Mouse (Mus musculus) layer of hippocampus, adult 18-20 months (tissue): Measurements from ENCODE around the gene Vamp4. TPM values are rescaled to one million over a fixed set of nuclear protein-coding genes. Genes with fewer than 3 reads are reported as not detected.

Experiments used
- DNase-seq, 2 experiments: peaks; one replicate each; pipeline ENCODE4 v3.0.0; 2022; ENCODE audit warnings: low spot score in 2 of 2
- long read RNA-seq: library from polyadenylated mRNA; stranded (forward); transcript quantifications from one replicate; pipeline ENCODE4 v2.0.0, GENCODE M21; 2021
- total RNA-seq, 2 experiments: library from RNA; stranded (reverse); gene quantifications; 2 replicates each; pipeline ENCODE4 v1.2.3; 2021

Vamp4 gene
- 100 to 1,000 TPM; 103 to 109 TPM for total RNA-seq
- long read RNA-seq, transcript Vamp4-204 (8 exons, 1,461 nt): major isoform, 99 of 133 reads
- long read RNA-seq, transcript Vamp4-203 (8 exons, 2,752 nt): minor isoform, 19 of 133 reads
- long read RNA-seq, partial matches to known transcripts: 6 of 133 reads
- long read RNA-seq, other reads (novel, unspliced or antisense): 9 of 133 reads

DNA sequence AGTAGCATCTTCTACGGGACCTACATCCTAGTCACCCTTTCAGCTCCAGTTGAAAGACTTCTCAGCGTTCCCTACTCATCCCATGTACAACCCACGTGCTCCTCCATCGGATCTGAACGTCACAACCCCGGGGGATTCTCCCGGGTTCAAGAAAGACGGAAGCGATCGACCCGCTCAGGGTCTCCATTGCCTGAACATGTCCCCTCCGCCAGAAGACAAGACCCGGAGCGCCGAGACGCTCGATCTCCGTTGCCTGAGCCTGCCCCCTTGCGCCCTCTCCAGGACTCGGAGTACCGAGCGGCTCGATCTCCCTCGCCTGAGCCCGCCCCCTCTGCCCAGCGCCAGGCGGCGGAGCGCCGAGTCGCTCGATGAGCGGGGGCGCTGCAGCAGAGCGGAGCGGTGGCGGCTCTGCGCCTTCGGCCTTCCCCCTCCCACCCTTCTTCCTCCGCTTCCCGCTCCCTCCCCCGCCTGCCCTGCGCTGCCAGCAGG, at the start of gene Vamp4:
Vamp4 (plus strand) TSS at position 256 of the 489 bp plus-strand sequence.
- peak; percentile 88 to 94 for DNase-seq

DNA sequence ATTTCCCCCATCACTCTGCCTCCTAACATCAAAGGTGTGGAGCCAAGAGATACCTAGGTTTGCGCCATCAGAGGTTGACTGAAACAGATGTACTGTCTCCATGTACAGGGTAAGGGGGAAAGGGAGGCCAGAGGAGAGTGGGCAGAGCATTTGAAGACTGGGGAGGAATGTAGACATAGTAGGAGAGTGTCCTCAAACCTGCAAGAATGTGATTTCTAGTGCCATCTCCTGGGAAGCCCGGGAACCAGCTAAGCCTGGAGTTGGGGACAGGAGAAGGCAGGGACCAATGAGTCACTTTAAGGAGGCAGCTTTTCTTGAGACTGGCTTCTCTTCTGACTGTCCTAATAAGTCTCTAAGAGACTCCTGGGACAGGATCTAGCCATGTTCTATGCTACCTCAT, 40.7 kb upstream of the Vamp4 start:
- DNase-seq: no peak

DNA sequence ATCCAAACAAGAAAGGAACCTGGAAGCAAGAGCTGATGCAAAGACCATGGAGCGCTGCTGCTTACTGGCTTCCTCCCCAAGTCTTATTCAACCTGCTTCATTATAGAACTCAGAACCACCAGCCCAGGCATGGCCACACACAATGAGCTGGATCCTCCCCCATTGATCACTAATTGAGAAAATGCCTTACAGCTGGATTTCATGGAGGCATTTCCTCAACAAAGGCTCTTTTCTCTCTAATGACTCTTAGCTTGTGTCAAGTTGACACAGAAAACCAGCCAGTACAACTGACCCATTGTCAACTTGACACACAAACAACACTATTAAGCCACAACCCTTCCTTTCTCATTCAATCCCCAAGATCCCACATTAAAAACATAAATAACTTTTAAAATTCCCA, 39.6 kb upstream of the Vamp4 start:
- DNase-seq: no peak

DNA sequence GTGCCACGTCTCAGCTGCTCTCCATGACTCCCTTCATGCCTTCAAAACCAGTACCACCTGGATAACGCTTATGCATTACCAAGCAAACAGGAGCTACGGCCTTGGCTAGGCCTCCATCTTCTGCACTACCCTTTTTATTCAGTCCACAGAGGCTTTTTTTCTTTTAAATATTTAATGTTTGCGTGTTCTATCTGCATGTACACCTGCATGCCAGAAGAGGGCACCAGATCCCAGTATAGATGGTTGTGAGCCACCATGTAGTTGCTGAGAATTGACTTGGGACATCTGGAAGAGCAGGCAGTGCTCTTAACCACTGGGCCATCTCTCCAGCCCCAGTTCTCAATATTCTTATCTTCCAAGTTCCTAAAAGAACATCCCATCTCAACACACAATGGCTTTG, 38.7 kb upstream of the Vamp4 start:
- no peak for DNase-seq

DNA sequence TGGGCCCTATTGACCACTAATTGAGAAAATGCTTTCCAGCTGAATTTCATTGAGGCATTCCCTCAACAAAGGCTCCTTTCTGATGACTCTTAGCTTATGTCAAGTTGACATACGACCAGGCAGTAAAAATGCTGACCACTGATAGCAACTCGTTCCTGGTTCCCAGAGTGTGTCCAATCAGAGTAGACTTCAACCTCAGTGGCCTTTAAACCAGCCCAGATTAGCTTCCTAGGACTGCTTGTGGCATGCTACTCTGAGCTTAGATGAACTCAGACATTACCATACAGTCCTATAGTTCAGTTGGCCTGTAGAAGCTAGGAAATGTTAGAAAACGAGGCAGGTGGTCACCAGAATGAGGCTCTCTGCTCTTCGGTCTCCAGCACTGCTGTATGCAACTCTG, 38.0 kb upstream of the Vamp4 start:
- DNase-seq: no peak

DNA sequence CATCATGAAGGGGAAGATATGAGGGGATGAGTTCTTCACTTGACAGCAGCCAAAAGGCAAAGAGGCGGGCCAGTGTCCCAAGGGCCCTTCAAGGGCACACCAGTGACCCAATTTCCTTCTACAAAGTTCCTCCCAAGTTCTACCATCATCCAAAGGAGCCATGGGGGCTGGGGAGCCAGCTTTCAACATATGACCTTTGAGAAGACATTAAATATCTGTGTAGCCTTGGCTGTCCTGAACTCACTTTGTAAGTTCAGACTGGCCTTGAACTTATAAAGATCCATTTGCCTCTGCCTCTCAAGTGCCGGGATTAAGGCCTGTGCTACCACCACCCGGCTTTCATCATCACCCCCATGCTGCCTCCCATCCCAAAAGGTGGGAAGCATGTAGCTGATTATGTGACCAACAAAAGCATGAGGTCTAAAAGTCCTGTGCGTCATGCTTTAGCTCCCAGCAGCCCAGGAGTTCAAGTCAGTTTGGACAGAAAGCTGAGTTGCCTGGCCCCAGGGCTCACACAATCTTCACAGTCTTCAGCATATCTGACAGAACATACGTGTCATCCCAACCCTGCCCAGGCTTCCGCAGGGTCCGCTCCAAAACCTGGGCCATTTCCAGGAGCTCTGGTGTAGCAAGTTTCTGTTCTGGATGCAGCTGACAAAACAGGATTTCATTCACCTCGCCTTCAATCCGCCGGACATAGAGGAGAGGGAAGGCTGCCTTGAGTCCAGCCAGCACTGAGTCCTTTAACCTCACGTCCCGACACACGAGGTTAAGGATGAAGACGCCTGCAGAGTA, 36.4 kb upstream of the Vamp4 start:
- no peak for DNase-seq

DNA sequence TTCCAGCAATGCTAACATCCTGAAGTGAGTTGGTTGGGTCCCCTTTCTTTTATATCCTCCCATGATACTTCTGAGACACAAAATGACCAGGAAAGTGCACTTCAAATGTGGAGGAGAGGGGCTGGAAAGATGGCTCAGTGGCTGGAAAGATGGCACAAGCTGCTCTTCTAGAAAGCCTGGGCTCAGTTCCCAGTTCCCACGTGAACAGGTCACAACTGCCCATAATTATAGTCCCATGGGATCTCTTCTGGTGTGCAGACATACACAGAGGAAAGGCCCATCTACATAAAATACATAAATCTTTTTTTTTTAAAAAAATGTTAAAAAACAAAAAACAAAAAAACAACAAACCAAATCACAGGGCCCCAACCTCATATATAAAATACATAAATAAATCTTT, 27.1 kb upstream of the Vamp4 start:
- DNase-seq: no peak

DNA sequence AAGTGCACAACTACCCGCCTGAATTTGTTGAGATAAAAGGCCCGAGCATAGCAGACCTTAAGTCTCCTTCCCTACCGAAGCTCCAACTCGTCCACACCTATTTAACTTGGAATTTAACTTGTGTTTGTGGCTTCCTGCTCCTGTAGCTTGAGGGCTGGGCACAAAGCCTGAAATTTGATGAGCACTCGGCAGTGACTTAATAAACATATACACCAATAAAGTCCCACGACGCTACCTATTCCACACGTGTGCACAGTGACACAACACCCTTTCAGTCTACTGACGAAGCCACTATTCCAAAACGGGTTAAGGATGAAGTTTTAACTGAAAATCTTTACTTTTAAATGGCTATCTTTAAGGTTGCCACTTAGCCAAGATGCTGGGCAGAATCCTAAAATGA, 22.7 kb upstream of the Vamp4 start:
- DNase-seq: no peak

DNA sequence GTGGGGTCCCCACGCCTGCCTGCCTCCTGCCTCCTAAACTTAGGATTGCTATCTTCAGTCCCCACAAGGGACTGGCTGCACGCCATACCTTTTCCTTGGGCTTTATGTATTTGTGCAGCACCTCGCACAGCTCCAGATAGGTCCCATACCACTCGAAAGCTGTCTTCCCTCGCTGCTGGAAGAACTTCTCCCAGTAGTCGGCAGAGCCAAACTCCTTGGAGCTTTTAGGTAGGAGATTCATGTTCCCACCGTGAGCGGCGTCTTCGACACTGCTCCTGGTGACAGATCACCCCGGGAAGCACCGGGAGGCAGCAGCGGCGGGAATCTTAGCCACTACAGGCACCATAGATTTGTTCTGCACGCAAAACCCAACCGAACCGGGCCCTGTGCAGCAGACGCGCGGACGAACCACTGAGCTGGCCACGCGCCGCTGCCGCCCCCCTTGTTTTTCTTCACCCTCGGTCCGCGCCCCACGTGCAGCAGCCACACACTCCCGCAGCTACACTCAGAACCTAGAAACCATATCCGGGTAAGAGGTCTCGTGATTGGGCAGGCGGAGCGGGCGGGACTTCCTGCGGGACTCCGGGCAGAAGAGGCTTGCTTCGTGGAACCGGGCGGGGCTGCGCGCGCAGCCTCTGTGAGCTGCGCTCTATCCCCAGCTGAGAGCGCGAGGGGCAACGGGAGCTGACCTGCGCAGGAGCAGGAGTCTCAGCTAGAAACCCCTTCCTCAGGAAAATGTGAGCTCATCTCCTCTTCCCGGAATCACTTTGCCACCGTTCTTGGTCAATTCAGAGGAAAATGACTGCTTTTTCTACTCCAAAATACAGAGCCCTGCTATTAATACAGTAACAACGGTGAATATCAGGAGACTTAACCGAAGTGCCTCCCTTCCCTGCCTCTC, 22.0 kb upstream of the Vamp4 start, which contains the start of gene Mettl13:
Mettl13 (minus strand) TSS at position 536 of the 901 bp plus-strand sequence.
- DNase-seq: peak; percentile 85 to 92

DNA sequence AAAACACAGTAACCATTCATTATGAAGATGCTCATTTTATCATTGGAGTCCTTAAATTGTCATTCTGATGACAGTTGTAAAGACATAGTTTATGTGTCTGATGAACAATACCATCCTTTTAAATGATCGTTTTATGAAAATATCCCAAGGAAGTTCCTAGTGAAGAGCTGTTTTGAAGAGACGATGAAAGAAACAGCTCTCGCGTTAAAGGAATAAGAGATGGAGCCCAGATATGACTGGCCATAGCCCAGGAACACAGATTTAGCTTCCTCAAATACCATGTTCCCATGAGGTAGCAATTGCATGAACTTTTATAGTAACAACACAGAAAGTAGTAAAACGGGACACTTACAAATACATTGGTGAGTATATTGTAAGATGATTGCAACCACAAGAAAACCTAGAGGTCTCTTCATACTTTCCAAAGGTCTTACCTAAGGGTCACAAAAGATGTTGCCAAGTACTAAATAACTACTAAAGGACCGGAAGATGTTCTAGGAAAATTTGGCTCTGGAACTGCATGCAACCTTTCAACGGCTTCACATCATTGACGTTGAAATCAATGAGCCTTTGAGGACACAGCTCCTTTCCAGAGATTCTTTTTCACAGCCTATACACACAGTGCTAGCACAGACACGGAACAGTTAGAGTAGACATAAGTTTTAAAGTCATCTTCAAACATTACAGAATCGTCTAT, 21.2 kb upstream of the Vamp4 start:
- no peak for DNase-seq

DNA sequence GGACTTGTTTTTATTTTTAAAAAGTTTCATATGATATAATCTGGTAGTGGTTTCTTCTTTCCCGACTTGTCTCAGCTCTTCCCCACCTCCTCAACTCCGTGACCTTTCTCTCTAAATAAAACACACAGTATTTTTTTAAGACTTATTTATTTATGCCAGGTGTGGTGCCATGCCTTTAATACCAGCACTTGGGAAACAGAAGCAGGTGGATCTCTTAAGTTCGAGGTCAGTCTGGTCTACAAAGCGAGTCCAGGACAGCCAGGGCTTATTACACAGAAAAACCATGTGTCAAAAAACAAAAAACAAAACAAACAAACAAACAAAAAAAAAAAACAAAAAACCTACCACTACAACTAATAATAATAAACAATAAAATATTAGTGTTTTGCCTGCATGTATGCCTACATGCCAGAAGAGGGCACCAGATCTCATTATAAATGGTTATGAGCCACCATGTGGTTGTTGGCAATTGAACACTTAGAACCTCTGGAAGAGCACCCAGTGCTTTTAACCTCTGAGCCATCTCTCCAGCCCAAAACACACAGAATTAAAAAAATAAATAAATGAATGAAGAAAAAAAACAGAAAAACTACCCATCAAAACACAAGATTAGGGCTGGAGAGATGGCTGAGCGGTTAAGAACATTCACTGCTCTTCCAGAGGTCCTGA, 20.6 kb upstream of the Vamp4 start:
- no peak for DNase-seq

DNA sequence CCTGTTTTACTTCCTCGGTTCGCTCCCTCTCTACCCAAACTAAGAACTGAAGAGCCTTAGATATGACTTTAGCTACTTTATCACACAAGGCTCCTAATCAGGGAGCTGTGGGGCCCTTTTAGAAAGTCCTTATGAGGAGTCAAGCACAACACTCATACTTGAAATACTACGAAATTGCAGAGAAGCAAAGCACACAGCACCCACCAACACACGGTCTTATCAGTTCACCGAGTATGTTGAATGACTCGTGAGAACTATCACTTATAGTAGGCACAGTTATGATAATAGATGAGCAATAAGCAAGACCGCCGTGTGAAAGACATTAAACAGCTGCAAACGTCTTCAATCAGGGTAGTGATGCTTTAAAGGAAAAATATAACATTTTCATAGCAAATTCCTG, 17.4 kb upstream of the Vamp4 start:
- DNase-seq: no peak

DNA sequence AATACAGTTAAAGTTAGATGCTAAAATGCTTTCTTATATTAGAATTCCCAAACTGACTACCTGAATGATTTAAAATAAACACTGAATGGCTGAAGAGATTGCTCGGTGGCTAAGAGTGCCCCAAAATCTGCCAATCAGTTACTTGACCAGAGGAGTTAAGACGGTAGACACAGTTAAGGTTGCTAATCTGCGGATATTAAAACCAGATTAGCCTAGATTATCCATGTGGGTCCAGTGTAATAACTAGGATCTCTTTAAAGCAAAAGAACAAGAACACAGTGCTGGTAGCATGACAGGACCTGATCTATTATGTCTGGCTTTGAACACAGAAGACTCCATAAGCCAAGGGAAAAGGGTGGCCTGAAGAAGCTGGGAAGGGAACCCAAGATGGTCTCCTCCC, 16.1 kb upstream of the Vamp4 start:
- no peak for DNase-seq

DNA sequence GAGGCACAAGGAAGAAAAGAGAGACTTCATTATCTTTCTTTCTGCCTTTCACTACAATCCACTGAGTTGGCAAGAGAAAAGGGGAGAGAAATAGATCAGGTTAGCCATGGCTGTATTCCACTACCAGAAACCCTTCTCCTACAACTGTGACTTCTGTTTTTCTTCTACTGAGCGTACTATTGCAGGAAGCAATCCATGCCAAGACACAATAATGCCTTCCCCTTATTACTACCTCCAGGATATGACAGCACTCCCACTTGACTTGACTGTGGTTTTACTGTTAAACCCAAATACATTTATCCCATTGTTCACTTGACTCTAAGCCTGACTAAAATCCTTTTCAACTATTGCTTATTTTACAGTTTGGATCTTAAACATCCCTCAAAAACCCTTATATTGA, 7.1 kb upstream of the Vamp4 start:
- no peak for DNase-seq

DNA sequence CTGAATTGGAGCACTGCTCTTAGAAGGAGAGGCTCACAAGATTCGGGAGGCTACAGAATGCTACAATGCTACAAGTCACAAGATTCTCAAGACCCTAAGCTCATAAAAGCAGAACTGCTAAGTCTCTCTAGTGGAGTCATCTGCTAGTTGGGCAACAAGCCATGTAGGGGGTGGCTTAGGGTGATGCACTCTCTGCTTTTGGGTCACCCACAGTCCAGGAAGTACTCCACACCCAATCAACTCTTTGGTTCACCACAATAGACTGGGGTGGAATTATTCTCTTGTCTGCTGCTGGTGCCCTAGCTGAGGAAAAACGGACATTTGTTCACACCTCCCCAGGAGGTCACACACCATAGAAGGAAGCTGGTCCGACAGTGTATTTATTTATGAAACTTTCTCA, 5.3 kb upstream of the Vamp4 start:
- no peak for DNase-seq

DNA sequence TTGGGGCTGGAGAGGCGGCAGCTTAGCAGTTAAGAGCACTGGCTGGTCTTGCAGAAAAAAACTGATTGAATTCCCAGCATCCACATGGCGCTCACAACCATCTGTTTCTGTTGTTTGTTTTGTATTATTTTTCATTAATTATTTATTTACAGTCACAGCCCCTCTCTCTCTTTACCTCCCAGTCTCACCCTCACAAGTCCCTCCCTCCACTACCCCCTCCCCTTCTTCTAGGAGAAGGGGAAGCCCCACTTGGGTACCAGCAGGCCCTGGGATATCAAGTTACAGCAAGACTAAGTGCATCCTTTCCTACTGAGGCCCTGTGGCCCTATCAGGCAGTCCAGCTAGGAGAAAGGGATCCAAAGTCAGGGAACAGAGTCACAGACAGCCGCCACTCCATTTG, 3.0 kb upstream of the Vamp4 start:
- DNase-seq: no peak

DNA sequence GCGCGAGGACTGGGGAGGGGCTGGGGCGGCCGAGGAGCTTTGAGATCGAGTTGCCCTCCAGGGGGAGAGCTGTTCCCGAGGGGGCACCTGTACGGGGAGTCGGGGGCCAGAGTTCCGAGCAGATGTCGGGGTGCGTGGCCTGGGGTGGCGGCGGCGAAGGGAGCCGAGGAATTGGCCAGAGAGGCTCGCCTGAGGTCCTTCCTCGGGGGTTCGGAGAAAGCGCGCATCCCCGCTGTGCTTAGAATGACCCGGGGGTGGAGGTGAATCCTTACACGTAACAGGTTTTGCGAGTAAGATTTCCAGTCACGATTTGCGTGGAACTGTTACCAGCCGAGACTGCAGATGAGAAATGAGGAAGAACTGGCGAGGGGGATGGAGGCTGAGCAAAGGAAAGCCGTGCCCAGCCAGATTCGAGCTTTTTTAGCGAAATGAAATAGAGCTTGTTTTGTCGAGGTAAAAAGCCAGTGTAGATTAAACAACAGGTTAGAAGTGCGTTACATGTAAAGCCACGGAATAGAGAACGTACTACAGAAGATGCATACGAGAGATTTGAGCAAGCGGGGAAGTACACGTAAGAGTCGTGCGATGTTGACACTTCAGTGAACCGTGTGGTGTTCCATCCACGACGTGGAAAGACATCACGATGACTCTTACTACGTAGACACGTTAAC, 751 bp downstream of the Vamp4 start:
- DNase-seq: peak; percentile 18 to 59

DNA sequence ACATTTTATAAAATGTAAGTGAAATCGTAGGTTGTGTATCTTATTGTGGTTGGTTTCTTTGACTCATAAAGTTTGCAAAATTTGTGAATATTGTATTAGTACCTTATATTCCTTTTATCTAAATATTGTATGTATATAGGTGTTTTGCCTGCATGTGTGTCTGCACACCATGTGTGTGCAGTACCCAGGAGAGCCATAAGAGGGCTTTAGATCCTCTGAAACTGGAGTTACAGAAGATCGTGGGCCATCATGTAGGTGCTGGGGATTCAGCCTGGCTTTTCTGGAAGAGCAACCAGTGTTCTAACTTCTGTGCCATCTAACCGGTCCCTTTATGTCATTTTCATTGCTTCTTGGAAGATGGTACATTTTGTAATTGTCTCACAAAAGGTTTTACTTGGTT, 4.8 kb downstream of the Vamp4 start:
- DNase-seq: no peak

DNA sequence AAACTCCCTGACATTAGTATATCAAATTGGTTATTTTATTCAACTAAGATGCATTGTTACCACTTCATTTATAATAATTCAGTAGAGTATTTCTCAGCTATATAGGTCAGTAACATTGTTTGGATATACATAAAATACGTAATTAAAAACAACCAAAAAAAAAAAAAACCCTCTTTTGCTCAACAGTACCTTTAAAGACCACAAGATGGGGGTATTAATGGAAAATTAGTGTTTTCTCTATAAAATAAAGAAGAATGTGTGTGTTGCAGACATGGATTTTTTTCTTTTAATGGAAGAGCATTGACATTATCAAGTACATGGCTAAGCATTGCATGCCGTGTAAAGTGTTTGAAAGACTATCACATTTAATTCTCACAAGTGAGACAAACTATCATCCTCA, 12.6 kb downstream of the Vamp4 start:
- DNase-seq: no peak

DNA sequence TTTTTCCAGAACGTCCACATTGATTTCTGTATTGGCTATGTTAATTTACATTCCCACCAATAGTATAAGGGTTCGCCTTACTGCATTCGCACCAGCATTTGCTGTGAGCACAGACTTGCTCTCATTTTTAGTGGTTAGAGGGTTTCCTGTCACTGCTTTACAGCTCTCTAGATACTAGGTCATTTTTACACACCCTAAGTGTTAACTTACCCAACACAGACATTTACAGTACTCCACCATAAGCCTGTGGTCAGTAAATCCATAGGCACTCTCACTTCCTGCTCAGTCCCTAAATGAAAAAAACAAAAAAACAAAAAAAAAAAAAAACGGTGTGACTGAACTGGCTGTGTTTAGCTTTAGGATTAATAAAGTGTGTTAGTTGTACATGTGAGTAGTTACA, 16.0 kb downstream of the Vamp4 start:
- DNase-seq: no peak
